Mouse (Mus musculus): ENCODE data around the gene Rufy1.
"Not testable (repeated sequence)": the region's sequence is repeated elsewhere in the genome, so short reads cannot be mapped to it uniquely, and the experiment has no call there.

Rufy1 gene

DNA sequence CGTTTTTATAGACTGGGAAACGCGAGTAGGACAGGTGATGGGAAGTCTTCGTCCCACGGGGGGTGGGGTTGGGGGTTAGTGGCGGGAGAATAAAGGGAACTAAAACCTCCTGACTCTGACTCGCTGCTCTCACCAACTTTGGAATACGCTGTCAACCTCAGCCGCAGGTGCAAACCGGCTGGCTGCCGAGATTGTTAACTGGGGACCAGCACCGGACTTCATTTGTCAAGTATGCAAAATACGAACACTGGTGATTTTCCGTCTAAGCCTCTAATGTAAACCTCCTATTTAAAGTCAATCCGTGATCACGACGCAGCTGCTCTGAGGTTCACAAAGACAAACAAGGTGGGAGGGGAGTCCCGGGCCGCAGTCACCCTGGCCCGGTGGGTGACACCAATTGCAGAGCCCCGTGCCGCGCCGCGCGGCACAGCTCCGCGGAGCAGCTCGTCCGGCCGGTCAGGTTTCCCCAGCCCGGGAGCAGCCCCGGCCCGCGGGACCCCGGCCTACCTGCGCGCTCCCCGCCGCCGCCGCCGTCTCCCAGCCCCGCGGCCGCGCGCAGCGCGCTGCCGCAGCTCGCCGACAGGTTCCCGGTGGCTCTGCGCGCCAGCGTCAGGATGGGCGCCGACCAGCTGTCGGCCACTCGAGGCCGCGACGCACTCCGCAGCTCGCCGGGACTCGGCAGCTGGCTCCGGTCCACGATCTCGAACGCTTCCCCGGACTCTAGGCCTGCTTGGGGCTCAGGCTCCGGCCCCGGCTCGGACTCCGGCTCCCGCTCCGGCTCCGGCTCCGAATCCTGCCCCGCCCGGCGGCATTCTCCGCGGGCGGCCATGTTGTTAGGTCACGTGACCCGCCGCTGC, at the start of gene Rufy1:
Gene Rufy1 (minus strand): TSS at position 849 of the 857 bp plus-strand sequence.
- DNase-seq (ENCODE audit: low spot score in 2 of 2): peak; percentile 63 to 84

DNA sequence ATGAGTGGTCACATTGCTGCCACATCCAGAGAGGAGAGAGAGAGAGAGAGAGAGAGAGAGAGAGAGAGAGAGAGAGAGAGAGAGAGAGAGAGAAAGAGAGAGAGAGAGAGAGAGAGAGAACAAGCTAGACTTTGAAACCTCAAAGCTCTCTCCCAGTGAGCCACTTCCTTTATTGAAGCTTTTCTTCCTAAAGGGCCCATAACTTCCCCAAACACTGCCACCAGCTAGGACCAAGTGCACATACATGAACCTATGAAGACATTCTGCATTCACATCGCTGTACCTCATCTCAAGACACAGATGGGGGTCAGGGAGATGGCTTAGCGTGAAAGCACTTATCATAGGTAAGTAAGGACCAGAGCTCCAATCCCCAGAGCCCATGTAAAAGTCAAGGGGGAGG, 47.1 kb upstream of the Rufy1 start:
- DNase-seq (ENCODE audit: low spot score in 2 of 2): no peak

DNA sequence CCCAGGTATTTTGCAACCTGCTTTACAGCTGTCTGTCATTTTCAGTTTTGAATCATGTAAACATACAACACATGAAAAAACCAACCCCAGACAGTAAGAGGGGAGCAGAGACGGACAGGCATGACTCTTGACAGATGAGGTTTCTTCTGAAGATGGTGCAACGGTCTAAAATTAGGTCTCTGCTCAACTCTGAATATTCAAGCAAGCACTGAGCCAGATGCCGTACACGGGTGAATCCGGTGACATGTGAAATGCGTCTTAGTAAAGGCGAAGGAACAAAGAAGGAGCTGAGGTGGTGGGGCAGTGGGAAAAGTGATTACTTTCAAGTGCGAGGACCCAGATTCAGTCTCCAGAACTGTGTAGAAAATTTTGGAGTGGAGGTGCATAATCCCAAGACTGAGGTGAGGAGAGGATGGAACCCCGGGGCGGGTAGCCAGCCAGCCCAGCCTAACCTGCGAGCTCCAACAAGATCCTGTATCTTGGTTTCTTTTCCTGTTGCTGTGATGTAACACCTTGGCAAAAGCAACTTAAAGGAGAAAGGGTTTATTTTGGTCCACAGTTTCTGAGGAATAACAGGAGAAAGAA, 46.7 kb upstream of the Rufy1 start:
- no peak for DNase-seq (ENCODE audit: low spot score in 2 of 2)

DNA sequence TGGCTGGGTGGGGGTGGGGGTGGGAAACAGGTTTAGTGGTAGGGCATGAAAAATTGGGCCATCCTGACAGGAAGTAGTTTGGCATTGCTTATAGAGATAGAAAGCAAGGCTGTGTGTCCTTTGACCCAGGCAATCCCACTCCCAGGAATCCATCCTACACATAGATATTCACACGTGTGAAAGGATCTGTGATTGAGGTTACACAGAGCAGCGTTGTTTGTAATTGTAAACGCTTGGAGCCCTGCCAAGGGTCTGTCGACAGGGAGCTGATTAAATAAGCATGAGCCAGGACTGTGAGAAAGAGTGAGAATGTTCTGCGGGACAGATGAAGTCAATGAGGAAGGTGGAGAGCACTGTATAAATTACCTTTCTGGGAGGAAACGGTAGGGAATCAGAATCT, 46.0 kb upstream of the Rufy1 start:
- no peak for DNase-seq (ENCODE audit: low spot score in 2 of 2)

DNA sequence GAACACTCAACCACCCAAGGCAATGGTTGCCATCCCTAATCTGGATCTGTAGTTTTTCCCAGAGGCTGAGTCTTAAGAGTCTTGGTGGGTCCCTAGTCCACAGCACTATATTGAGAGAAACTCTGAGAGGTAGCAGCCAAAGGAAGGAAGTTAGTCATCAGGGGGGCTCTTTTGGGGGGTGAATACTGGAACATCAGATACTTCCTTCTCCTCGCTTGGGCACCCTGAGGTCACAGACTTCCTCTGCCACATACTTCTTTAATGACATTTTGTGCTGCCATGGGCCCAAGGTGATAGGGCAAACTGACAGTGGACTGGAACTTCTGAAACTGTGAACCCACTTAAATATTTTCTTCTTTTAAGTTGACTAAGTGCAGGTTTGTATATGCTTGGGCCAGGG, 43.0 kb upstream of the Rufy1 start:
- DNase-seq (ENCODE audit: low spot score in 2 of 2): no peak

DNA sequence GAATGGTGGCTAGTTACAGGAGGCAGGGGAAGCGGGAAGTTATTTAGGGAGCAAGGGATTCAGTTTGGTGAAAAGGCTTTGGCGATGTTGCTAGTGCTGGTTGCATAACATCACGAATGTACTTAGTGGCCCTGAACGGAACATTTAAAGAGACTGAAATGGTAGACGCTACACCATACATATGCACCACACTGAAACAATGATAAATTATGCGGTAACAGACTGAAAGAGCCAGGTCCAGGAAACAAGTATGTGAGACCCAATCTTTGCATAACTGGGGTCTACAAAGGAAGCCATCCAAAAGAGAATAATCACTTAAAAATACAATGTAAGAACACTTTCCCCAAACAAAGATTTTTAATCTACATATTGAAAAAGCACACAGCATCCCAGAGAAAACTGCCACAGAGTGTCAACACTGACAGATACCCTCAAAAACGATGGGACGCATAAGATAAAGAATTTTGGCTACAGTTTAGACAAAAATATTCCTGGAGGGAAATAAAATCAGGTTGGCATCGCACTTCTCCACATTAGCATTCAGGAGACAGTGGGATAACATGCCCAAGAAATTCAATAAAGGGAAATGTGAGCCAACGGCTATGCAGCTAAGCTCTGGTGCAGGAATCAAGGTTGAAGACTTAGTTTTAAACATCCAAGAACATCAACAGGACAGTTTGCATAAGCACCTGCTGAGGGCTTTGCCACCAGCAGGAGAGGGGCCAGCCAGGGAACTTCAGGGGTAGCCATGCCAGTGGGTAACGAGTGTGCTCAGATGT, 41.4 kb upstream of the Rufy1 start:
- no peak for DNase-seq (ENCODE audit: low spot score in 2 of 2)

DNA sequence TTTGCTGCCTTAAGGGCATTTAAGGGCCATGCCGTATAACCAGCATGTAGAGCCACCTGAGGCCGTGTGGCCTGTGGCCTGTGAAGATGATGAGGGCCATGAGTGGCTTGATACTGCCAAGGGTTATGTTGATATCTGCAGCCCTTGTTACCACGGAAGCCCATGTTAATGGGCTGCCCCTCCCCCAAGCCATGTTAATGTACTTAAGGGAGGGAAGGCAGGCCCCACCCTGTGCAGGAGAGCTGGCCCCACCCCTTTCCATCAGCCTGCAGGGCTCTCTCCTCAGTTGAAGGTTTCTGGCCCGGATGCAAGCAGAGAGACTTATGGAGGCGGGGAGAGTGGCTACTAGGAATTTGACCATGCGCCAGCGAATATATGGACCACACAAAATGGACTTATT, 30.6 kb upstream of the Rufy1 start:
- DNase-seq (ENCODE audit: low spot score in 2 of 2): no peak

DNA sequence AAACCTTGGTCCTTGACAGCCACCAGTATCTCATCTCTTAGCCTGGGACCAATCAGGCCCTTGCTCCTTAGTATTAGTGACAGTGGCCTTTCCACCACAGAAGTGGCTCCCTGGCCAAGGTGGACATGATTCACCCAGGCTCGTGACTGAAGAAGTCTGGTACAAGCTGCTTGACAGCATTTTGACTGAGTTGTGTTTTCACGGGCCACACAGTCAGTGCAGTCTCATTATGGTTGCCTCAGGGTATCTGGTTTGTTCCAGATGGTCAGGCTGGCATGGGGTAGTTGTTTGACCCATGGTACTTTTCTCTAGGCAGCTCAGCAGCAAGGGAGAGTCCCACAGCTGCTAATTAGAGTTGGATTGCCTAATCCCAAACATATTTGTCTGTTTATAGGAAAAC, 28.3 kb upstream of the Rufy1 start:
- no peak for DNase-seq (ENCODE audit: low spot score in 2 of 2)

DNA sequence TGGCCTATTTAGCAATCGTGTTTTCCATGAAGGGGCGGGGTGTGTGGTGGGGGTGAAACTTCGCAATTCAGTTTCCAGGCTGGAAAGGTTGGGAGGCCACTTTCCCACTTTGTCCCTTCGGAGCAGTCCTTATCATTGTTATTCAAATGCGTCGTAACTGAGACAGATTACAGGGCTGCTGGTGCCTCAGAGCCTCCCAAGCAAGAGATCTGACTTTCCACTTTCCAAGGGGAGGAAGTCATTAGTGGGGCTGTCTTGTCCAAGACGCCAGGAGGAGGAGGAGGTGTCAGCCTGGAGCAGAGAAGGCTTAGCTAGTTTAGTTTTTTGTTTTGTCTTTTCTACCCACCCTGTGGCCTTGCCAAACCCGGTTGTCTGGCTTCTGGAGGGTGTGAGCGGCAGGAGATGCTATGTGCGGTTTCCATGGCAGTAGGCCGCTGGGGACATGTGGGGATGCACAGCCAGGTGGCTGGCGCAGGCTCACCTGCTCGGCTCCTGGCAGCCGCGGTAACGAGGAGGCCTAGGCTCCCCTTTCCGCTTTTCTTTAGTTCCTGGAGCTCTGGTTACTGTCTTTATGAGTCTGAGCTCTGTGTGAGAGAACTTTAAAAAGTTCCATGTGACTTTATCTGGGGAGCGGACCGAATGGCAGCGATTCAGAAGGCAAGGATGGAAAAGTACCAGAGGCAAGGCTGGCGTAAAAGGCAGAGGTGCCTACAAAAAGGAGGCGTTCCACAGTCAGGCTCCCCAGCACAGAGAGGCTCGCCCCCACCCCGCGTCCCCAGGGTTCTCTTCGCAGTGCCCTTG, 26.4 kb upstream of the Rufy1 start:
- DNase-seq (ENCODE audit: low spot score in 2 of 2): peak in 1 of 2 experiments; percentile 18

DNA sequence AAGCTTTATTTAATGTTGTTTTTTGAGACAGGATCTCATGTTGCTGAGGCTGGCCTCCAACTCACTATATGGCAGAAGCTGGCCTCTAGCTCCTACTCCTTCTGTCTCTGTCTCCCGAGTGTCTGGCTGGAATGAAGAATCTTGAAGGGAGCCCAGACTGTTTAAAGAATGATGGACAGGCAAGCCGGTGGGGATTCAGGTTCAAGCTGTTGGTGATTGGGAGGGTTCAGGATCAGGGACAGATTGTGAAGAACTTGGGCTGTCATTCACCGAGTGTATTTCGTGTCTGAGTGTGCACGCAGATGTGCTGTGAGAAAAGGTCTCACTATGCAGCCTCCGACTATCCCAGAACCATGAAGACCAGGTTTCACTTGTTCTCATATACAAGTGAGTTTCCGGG, 25.5 kb upstream of the Rufy1 start:
- DNase-seq (ENCODE audit: low spot score in 2 of 2): no peak

DNA sequence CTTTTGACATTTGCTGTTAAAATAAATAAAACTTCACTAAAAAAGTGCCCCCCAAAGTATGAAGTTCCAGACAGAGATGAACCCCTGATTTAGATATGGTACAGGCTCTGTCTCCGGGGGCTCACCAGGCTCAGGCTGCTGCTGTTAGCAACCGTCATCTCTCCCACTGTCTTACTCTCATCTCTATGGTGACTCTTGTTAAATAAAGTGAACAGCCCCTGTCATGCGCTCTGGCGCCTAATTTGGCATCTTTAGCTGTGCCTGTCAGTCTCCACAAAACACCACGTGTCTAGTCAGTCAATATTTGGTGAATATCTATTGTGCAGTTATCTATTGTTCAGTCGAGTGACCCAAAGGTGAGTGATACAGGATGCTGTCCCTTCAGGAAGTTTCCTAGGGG, 24.0 kb upstream of the Rufy1 start:
- DNase-seq (ENCODE audit: low spot score in 2 of 2): no peak

DNA sequence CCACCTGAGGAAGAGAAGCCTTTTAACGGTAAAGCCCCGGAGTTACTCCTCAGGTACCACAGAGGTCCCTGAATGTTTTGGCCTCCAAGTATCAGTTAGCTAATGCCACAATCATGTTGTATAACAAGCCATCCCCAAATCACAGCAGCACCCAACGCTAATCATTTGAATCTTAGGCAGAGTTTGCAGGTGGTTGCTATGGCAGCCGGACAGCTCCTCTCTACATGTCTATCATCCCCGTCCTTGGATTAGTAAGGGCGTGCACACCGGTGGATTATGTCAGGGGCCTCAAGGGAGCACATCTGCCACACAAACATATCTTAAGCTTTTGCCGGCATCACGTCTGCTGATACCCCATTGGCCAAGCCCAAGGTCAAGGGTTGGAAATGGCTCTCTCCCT, 19.3 kb upstream of the Rufy1 start:
- DNase-seq (ENCODE audit: low spot score in 2 of 2): no peak

DNA sequence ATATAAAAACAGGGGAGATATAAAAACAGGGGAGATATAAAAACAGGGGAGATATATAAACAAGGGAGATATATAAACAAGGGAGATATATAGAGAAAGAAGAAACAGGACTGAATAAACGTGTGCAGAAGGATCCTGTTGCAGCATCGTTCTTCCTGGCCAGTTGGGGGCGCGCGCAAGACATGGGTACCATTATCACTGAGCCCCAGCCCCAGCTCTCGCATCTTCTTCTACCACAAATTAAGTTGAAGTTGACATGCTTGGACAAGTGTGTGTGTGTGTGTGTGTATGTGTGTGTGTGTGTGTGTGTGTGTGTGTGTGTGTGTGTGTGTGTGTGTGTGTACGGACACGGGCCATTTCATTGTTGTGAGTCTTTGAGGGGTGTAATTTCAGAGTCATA, 17.2 kb upstream of the Rufy1 start:
- DNase-seq (ENCODE audit: low spot score in 2 of 2): not testable (repeated sequence)

DNA sequence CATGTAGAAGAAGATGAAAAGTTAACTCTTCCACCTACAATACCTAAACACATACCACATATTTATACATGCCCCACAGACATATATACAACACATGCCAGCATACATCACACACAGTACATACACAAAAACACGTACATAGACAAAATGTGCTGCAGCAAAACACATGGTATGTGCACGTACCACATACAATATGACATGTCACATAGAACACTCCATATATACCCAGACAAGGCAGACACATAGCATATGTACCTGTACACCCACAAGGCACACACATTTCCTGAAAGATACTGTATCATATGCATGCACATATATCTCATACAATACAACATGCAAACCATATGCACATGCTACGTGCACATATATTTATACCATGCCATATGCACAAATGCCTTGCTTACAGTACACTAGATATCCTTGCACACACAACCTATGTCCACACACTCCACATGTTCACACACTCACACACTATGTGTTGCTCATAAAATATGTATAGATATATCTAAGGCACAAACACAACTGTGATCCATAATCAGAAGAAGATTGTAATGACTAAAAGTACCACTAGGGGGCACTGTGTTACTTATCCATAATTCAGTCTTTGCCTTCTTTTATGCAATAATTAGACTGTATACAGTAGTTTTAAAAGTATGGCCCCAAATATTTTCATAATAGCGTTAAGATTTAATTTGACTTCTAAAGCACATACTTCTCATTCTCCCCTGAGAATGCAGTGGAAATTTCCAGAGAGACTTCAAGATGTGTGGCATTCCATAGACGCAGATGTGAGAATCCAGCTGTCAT, 12.5 kb upstream of the Rufy1 start:
- DNase-seq (ENCODE audit: low spot score in 2 of 2): no peak

DNA sequence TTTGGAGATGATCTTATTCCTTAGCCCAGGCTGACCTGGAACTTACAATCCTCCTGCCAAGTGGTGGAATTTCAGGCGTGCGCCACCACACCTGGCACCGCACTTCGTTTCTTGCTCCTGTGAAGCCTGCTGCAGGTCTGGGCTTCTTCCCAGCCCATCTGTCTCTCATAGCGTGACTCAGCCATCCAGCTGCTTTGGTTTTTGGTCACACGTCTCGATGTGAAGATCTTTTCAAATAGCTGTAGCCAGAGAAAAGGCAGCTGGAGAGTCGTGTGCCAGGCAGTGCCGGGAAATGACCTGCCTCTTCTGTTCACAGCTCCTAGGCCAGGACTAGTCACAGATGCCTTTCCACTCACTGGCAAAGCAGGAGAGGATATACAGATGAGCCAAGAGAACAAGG, 10.7 kb upstream of the Rufy1 start:
- no peak for DNase-seq (ENCODE audit: low spot score in 2 of 2)

DNA sequence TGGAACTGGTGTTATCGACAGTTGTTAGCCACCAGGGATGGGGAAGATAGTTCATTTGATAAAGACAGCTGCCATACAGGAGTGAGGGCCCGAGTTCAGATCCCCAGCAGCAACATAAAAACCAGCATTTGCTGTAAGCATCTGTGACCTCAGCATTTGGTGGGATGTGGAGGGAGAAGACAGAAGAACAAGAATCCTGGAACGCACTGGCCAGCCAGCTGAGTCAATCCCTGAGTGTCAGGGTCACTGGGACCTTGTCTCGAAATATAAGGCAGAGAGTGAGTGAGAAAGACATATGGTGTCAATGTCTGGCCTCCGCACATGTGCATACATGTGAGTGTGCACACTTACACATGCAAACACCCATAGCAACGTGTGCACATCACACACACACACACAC, 9.8 kb upstream of the Rufy1 start:
- DNase-seq (ENCODE audit: low spot score in 2 of 2): no peak

DNA sequence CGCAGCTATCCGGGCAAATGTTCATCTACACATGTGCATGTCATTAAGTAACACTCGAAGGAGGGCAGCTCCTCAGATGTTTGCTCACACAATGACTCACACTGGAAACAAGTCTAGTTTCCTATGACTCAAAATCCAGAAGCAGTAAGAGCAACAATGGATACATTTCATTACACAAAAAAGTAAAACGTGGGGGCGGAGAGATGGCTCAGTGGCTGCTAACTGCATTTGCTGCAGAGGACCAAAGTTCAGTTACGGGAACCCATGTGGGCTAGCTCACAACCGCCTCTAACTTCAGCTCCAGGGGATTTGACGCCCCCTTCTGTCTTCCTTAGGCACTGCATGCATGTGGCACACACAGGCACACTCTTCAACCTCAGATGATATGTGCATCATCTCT, 8.9 kb upstream of the Rufy1 start:
- DNase-seq (ENCODE audit: low spot score in 2 of 2): no peak

DNA sequence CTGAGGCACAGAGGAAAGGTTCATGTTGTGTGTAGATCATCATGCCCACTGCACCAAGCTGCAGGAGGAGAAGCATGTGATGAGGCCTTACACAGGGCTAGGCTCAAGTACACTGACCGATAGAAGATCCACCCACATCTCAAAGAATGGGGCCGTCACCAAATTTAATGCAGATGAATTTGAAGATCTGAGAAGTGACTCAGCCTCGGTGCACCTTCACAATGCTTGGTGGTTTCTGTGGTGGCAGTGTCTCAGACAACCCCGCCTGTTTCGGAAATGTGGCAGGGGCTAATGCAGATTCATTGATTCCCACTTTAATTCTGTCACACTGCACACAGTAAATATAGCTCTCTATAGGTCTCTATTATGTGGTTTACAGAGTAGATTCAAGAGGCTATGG, 2.0 kb upstream of the Rufy1 start:
- DNase-seq (ENCODE audit: low spot score in 2 of 2): no peak

DNA sequence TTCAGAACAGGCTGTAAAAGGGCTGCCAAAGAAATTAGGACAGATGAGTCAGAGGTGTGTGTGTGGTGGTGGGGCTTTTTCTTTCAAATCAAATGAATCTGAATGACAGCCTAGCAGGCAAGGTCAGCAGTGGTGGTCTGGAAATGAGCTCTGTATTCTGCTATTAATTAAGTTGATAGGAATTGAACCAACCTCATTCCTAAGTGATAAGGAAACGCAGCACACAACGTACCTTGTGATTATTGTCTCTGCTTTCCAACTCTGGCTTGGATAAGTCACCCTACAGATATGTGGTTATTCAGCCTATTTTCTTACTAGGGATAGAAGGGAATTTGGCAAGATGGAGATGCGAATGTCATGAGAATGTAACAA, 1.1 kb upstream of the Rufy1 start:
- DNase-seq (ENCODE audit: low spot score in 2 of 2): no peak

DNA sequence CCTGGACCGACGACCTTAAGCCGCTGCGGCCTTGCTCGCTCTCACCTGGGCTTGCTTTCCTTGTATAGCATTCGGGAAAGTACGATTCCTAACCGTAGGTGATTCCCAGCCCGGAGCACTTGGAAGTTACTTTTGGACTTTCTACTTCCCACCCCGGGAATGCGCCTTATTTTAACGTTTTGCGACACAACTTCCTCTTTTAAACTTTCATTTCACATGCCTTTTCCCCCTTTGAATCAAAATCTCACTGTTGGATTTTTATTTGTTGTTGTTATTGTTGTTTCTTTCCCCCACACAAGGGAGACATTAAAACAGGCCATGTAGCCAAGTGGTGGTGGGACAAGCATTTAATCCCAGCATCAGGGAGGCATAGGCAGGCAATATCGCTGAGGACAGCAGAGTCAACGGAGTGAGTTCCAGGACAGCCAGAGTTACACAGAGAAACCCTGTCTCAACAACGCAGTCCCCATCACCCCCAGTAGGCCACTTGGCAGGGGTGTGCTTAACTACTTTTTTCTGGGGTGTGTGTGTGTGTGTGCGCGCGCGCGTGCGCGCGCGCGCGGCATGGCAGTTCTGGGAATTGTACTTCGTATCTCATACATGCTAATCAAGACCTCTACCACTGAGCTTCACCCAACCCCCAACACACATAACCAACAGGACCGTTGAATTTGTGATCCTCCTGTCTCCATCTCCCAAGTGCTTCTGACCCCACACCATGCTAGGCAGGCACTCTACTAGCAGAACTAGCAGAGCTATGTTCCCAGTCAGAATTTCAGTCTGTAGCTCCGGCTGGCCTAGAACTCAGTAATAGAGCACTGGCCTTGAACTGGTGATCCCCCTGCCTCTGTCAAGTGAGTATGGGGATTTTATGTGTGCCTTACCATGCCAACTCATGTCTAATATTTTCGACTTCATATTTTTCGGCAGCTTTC, 476 bp upstream of the Rufy1 start:
- no peak for DNase-seq (ENCODE audit: low spot score in 2 of 2)

All from cerebellum, postnatal 4 days (tissue).